Mouse (Mus musculus) c-Kit-positive CD71-negative TER-119-negative erythroid progenitor cells, embryonic 14.5 days (primary cell): ENCODE results near the gene Fhod1.
A peak's percentile ranks its signal among the peaks of the same experiment; 100 is the strongest.

Source experiments
- DNase-seq: peaks from one replicate; pipeline ENCODE4 v3.0.0-alpha.2; 2013; ENCODE audit warnings: low read depth

Fhod1 gene

DNA sequence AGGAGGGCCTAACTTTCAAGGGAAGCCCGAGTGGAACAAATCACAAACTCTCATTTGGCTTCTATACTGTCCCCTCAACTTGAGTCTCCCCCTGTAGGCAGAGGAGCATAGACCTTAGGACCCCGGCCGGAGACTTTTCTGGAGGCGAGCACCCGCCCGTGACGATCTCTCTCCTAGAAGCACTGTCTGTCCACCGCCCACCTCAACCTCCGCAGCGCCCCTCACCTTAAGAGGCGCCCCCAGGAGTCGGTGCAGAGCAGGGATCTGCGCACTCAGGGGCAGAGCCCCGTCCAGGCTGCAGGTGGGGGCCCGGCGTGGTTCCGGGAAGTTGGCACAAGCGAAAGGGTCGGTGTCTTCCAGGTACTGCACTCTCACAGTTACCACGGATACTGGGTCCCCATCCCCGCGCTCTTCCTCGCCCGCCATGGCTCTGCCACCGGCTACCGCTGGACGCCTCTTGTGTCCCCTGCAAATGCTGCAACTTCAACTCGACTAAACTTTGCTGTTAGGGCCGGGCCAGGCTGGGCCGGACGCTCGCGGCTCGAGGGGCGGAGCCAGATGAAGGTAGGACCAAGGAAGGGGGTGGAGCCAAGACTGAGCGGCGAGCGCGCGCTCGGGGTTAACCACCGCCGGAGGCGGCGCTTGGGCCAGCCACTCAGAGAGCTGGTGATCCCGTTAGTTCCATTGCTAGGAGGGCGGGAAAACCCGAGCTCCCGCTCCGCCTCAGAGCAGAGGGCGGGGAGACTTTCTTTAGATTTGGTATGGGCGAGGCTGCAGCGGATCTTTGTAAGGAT, at the start of gene Fhod1:
Fhod1 (minus strand) TSS at position 526 of the 794 bp plus-strand sequence.
- DNase-seq = peak; percentile 88

DNA sequence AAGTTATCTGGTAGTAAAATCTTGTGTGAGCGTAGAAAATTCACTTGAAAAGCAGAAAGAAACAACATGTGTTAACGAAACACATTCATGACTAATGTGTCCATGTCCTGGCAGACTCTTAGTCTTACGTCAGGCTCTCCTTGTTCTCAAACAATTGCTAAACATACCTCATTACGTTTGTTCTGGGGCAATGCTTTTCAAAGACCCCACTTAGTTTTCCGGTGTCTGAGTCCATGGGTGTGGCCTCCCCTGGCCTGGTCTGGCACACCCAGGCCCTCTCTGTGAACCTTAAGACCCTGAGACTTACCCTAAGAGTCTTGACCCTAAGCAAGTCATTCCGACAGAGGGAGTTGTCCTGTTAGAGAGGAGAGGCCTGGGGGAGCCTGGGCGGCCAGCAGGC, 46.2 kb upstream of the Fhod1 start:
- no peak for DNase-seq

DNA sequence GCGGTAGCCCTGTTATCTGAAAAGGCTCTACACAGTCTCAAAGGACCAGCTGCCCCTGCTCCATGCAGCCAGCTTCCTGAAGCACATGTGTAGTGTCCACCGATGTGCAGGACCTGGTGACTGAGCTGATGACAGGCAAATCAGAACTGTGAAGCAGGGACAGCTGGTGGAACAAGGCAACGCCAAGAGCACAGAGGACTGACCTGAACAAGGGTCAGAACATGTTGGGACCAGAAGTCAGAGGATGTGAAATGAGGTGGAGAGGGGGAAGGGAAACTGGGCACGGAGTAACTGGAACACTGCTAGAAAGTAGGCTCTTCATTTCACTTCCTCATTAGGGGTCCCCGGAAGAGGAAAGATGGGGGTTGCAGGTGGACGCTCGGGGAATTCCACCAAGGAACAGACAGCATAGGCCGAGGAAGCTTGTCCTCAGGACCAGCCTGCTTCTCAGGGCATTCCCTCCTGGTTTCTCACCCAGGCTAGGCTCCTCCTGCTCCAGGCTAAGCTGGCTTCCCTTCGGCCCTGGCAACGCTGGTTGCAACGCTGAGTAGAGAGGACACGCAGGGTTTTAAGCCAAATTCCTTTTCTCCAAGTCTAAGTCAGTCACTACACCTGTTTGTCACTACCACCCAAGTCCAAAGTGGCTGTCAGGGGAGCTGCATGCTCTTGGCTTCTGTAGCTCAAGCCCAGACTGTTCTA, 45.5 kb upstream of the Fhod1 start:
- DNase-seq = no peak

DNA sequence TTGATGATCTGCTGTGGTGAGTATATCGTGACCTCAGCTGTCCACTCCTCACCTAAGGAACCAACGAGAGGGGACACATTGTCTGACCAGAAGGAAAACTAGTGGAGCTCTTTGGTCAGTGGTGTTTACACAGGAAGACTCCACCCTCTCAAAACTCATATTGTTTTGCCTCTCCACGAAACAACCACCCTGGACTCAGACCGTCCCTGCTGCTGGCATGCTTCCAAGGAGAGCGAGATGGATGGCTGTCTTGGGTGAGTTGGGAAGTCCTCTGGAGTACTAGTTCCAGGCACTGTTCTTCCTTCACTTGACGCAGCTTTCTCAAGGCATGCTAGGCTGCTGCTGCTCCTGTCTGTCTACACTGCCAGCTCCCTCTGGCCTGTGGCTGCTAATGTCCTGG, 41.3 kb upstream of the Fhod1 start:
- no peak for DNase-seq

DNA sequence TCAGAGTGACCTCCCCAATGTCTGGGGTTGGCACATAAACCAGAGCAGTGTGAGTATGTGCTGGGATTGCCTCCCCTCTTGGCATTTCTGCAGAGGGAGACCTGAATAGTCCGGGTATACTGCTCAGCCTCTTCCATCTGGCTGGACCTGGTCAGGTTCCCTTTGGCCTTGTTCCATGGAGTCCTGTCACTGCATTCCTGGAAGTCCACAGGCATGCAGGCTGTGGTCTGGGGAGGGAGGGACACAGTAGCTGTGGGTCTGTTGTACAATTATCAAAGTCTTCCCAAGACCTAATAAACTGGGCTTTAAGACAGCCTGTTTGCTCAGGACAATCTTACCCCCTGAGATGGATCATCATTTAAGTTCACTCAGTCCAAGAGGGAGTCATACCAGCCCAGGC, 39.4 kb upstream of the Fhod1 start:
- DNase-seq = no peak

DNA sequence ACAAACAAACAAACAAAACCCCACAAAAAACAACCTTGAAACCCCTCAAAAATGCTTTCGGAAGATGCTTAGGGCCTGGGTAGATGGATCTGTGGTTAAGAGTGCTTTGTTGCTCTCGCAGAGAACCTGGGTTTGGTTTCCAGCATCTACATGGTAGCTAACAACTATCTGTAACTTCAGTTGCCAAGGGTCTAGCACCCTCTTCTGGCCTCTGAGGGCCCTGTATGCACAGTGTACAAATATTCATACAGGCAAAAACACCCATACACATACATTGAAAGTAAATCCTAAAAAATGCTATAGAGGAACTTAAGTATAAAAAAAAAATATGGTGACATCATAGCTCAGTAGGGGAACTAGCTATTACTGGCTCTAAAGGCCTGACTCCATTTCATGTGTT, 36.3 kb upstream of the Fhod1 start:
- no peak for DNase-seq

DNA sequence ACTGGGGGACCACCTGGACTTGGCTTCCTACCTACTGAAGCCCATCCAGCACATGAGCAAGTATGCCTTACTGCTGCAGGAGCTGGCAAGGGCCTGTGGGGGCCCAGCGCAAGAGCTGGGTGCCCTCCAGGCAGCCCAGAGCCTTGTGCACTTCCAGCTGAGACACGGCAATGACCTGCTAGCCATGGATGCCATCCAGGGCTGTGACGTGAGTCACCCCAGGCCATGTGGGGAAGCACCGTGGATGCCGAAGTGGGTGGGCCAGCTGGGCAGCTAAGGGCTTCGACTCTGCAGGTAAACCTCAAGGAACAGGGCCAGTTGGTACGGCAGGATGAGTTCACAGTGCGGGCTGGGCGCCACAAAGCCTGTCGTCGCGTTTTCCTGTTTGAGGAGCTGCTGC, 32.6 kb upstream of the Fhod1 start:
- DNase-seq = no peak

DNA sequence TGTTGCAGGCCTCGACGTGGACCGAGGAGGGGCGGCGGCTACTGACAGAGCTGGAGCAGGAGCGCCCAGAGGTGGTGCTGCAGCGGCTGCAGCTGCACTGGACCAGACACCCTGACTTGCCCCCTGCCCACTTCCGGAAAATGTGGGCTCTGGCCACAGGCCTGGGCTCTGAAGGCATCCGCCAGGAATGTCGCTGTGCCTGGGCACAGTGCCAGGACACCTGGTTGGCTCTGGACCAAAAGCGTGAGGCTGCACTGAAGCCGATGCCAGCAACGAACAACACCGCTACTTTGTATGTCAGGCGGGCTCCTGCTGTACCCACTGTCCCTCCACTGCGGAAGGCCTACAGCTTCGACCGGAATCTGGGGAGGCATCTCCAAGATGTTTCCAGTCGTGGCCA, 30.9 kb upstream of the Fhod1 start:
- DNase-seq = no peak

DNA sequence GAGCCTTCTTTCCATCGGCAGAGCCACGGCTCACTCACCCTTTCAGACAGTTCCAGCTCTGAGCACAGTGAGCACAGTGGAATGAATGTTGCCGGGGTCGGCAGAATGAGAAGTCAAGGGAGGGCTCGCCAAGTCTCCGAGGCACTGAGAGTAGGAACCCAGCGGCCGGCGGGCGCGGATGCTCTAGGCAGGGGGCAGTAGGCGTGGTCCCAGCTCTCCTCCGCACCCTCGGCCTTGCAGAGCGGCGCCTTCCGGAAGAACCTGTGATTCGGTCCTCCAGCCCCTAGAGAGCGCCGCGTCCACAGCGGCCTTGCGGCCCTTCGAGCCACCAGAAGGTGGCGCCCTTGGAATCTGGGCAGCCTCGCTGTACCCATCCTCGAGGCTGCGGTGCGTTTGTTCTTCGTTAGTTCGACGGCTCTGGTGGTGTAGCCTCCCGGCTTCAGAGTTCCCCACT, 26.8 kb upstream of the Fhod1 start:
- peak; percentile 26 for DNase-seq

DNA sequence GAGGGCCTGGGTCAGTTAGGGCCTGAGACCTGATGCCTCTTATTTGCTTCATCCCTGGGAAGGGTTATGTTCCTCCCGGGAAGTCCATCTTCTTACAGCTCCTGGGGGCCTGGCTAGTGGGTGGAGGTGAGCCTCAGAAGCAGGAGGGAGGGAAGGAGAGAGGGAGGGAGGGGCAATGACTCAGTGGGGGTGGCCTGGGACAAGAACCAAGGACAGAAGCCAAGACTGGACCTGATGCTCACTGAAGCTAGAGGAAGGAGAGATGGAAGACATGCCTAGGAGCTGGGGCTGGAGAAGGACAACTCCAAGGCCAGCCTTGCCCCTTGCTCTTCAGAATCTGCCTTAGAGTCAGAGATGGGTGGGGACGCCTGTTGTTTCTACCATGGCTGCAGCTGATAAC, 25.3 kb upstream of the Fhod1 start, which contains the start of gene Plekhg4:
Plekhg4 (plus strand) TSS at position 243 of the 400 bp plus-strand sequence.
- no peak for DNase-seq

DNA sequence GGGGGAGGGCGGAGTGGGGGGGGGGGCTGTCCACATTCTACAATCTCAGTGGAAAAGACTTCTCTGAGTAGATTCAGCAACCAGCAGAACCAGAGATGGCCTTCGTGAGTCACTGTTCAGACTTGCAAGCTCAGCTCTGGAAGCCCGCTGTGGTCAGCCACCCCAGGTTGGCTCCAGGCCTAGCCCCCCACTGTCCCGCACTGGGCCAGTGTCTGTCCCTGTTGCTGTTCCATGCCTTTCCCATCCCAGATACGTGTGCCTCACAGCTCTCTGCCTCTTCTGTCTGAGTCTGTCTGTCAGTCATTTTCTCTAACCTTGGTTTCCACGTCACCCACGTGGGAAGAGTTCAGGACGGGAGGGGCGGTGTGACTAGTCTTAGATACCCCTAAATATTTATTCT, 24.7 kb upstream of the Fhod1 start:
- no peak for DNase-seq

DNA sequence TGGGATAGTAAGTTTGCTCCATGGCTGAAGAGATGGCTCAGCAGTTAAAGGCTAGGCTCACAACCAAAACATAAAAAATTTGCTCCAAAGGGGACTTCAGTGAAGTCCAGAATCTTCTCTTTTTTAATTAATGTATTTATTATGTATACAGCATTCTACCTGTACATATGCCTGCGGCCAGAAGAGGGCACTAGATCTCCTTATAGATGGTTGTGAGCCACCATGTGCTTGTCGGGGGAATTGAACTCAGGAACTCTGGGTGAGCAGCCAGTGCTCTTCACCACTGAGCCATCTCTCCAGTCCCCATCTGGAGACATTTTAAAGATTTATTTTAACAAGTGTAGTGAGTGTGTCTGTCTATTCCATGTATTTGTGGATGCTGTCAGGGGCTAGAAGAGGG, 19.4 kb upstream of the Fhod1 start:
- no peak for DNase-seq

DNA sequence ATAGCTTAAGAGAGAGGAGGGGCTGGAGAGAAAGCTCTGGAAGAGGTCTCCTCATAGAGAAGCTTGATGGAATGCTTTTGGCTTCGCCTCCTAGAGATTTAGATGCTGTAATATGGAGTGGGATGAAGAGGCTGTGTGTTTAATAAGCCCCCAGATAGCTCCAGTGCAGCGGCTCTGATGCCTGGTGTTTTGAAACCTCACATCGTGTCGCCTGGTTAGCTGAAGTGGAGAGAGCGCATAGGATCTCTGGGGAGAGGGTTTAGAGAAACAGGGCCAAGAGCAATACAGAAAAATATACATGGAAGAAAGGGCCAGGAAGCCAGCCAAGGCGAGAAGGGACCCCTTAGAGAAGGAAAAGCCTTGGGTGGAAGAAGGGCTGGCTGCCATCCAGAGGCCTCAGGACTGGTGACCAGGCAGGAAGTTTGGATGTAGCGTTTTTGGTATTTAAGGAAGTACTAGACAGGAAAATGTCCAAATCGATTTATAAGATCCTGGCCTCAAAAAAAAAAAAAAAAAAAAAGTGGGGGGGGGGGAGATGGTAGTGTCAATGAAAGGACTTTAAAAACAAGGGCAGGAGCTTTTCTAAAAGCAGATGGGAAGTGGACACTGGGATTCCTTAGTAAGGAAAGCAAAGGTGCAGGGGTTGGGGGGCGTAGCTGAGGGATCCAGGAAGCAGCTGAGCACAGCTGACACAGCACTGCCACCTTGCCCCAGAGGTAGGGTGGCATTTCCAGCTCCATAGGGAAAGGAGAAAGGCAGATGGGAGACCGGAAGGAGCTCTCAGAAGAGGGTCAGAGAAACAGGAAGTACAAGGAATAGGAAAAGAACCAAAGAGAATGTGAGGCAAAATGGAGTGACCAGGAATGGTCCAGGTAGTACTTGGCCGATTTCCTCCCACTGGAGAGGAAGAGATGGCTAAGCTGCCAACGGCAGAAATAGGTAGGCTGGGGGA, 14.3 kb upstream of the Fhod1 start:
- DNase-seq = no peak

DNA sequence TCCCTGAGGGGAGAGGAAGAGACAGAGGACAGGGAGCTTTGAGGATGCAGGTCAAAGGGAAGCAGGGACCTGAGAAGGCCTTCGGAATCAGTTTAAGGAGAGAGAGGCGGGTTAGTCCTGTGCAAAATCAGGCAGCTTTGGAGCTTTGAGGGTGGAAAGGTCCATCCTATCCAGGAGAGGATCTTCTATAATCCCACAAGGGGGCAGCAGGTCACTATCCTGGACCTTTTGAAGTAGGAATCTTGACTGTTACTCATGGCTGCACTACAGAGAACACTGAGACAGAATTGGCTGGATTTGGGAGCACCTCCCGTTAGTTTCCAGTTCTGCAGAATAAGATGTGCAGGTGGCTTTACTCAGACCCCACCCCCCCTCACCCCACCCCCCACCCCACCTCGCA, 11.9 kb upstream of the Fhod1 start:
- no peak for DNase-seq

DNA sequence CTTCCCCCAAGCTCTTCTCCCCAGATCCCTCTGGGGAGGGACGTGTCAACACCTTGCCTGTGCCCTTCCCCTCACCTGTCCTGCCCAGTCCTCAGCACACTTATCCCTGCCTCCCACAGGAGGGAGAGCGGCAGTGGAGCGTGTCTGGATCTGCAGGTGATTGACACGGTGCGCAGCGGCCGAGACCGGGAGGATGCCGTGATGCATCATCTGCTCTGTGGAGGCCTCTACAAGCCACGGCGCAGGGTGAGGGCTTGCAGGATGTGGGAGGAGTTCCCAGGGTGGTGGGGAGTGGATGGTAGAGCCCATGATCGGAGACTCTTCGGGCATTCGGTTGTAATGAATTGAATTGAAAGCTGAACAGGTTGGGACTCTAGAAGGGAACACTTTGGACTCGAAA, 11.5 kb upstream of the Fhod1 start:
- DNase-seq = no peak

DNA sequence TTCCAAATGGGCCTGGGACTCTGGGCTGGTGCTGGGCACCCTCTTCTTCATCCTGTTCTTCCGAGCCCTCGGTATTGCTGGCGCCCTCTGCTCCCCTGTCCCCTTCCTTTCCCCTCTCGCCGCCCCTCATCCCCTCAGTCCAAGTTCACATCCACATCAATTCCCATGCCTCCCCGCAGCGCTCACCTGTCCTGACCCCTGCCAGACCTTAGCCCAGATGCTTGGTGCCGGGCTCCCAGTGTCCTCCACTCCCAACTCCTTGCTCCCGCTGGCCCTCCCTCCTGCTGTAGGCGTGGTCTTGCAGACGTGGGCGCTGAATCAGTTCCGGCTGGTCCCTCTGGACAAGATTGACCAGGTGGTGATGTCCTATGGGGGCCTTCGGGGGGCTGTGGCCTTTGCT, 8.9 kb upstream of the Fhod1 start:
- DNase-seq = no peak

DNA sequence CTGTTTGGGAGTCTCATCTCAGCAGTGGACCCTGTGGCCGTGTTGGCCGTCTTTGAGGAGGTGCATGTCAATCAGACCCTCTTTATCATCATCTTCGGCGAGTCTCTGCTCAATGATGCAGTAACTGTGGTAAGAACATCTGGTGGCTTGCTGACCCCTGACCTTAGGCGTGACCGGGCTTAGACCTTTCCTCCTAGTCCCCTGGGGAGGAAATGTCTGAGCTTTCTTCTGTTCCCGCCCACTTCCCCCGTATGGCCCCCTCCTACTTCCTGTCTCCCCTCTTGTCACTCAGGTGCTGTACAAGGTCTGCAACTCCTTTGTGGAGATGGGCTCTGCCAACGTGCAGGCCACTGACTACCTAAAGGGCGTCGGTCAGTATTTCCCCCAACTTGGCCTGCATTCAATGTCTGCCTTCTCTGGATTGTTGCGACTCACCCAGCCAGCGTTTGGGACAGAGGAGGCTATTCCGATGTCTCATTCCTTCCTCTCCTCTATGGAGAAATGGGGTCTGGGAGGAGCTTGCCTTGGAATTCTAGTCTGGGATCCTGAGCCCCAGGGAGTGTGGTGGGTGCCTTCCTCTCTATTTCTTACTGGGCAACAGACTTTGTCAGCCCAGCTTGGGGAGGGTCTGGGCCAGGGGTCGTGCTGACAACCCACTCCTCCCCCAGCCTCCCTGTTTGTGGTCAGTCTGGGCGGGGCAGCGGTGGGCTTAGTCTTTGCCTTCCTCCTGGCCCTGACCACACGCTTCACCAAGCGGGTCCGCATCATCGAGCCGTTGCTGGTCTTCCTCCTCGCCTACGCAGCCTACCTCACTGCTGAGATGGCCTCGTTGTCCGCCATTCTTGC, 7.6 kb upstream of the Fhod1 start:
- no peak for DNase-seq

DNA sequence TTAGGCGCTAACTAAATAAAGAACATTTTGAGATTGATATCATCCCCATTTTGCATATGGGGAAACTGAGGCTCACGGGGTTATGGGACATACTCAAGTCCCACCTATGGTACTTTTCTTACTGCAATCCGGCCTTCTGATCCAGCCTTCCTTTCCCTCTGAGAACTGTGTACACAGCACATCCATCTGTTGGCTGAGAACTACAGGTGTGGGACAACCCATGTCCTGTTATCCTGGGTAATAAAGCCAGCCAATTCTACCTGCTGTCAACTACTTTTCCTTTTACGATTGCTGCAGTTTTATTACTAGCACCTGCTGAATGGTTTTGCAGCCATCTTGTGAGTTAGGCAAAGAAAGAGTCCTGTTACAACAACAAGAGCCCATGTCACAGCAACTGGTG, 6.8 kb upstream of the Fhod1 start:
- DNase-seq = no peak

DNA sequence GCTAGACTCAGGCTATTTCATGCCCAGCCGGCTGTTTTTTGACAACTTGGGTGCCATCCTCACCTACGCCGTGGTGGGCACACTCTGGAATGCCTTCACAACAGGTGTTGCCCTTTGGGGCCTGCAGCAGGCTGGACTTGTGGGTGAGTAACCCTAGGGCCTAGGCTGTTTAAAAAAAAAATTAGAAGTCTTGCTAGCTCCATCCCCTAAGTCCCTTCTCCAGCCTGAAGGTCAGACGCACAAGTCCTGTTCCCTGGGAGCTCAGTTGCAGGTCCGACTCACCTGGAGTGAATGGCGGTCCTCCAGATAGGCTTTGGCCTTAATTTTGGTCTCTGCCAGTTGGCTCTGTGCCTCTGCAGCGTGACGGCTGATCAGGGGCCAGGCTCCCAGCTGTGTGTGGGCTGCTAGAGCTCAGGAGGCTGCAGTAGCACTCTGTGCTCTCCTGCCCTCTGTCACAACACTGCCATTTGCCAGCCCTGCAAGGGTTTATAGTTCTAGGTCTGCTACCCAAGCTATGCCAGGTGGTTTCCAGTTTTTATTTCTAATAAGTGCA, 5.9 kb upstream of the Fhod1 start:
- DNase-seq = no peak

DNA sequence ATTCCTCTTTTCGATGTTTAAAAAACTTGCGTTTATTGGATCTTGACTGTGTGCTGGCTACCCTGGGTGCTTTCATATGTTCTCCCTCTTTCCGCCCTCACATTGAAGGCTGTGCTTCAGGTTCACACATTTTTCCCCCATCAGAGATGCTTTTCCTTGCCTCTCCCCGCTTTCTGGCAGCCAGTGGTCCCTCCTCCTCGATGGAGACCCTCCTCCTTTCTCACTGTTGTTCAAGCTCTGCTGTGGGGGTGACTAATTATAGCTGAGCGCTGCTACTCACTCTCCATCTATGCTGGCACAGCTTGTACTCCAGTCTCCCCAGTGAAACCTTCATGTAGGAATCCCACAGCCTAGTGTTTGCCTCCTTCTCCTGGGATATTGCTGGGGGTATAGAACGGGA, 2.4 kb upstream of the Fhod1 start:
- no peak for DNase-seq

DNA sequence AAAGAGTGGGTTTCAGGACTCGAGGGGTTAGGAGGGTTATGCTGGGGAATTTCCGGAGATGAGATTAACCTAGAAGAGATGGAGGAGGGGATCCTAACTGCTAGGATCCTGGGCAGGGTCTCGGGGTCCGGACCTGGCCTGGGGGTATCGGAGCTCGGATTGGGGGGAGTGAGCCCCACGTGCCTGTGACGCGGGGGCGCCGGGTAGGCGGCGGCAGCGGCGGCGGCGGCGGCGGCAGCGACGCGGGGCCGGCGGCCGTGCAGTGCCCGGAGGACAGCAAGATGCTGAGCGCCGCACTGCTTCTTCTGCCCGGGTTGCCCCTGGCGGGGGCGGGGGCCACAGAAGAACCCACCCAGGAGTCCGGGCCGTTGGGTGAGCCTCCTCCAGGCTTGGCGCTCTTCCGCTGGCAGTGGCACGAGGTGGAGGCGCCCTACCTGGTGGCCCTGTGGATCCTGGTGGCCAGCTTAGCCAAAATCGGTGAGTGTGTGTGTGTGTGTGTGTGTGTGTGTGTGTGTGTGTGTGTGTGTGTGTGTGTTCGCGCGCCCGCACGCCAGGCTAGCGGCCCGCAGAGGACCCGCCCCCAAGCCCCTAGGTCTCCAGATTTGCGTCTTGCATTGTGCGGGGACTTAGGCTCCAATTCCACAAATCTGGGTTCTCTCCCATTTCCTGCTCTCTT, 1.5 kb upstream of the Fhod1 start:
- no peak for DNase-seq
